Mouse (Mus musculus): ENCODE measurements around the gene Zswim9. TPM values are rescaled to one million over a fixed set of nuclear protein-coding genes. Genes with fewer than 3 reads are reported as not detected.

Gene Zswim9
- 5.5 TPM for polyA plus RNA-seq (2017; shearing (Covaris generic))

DNA sequence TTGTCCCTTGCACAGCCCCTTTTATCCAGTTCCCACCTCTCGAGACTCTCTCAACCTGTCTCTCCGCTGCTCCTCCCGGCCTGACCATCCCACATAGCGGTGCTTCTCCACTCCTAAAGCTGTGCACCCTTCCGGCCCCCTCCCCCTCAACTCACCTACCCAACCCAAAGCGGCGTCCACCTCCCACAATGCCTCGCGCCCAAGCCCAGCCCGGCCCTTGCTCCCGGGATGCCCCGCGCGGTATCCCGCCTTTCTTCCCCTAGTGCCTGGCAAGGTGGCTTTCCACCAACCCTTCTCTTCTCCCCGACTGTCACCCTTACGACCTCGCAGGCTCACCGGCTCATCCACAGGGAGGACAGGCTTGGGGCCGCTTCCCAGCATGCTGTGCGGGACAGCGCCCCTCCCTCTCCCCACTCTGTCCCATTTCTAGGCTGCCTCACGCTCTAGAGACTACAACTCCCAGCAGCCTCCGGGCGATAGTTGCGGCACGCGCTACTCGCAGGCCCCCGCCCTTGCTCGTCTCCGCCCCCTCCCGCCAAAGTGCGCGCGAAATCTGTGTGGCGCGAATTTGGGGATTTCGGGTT, at the start of gene Zswim9:
Gene Zswim9 (minus strand): TSS at position 414 of the 584 bp plus-strand sequence.

DNA sequence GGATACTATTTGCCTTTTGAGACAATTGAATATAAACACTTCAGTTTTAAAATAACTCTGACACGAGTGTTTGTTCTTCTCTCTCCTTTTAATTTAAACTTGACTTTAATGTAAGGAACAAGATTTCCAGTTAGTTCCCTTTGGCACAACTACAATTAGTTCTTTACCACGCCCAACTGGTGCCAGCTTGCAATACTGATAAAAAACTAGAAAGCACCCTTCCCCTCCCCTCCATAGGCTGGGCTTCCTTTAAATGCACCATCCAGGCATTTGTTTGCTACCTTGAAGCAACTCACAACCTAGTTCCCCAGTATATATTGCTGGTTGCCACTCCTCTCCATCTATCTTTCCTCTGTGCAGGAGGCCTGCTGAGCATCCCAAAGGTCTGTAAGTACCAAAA, 45.8 kb upstream of the Zswim9 start, which contains the start of gene Pla2g4c:
Gene Pla2g4c (plus strand): TSS at position 340 of the 400 bp plus-strand sequence.

DNA sequence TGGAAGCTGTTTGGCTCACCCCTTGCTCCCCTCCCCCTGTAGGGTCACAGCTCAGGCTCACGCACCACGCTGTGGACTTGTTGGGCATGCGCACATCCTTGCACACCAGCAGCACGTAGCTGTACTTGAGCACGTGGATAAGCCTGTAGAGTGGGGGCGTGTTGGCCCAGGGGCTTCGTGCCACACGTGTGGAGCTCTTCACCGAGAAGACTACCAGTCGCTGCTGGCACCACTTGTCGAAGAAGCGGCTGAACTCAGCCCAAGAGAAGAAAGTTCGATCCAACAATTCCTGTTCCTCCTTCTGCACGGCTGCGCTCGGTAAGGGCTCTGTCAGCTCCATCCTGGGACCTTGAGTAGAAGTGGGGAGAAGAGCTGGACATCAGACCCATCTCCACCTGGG, 1.4 kb downstream of the Zswim9 start, which contains the start of gene Lig1:
Gene Lig1 (plus strand): TSS at position 203 of the 400 bp plus-strand sequence.

GRCm38 (mm10) chr7:13212720-13213119, 65.8 kb downstream of the Zswim9 start, which contains the start of gene Vmn1r89:
TSS of gene Vmn1r89 (plus strand) at chr7:13213020.

Other genes with a start within 250 kb of the Zswim9 start
- 262 TPM for gene Chmp2a, start 243.9 kb downstream of the Zswim9 start, polyA plus RNA-seq (2017; shearing (Covaris generic))
- gene Ube2m, start 240.4 kb downstream of the Zswim9 start, polyA plus RNA-seq (2017; shearing (Covaris generic)), result 8.9 TPM
- 0.28 TPM for gene Mzf1, start 224.0 kb downstream of the Zswim9 start, polyA plus RNA-seq (2017; shearing (Covaris generic))
- not detected for gene Vmn1r85, start 183.5 kb downstream of the Zswim9 start, polyA plus RNA-seq (2017; shearing (Covaris generic))
- not detected for gene Vmn1r86, start 158.8 kb downstream of the Zswim9 start, polyA plus RNA-seq (2017; shearing (Covaris generic))
- gene Vmn1r87, start 138.6 kb downstream of the Zswim9 start, polyA plus RNA-seq (2017; shearing (Covaris generic)), result not detected
- 0.06 TPM for gene Vmn1r88, start 119.2 kb downstream of the Zswim9 start, polyA plus RNA-seq (2017; shearing (Covaris generic))
- gene Vmn1r89, start 65.7 kb downstream of the Zswim9 start, polyA plus RNA-seq (2017; shearing (Covaris generic)), result not detected
- gene Lig1, start 1.4 kb downstream of the Zswim9 start, polyA plus RNA-seq (2017; shearing (Covaris generic)), result 27.6 TPM
- 0.15 TPM for gene Pla2g4c, start 45.9 kb upstream of the Zswim9 start, polyA plus RNA-seq (2017; shearing (Covaris generic))
- gene Cabp5, start 119.4 kb upstream of the Zswim9 start, polyA plus RNA-seq (2017; shearing (Covaris generic)), result not detected
- gene Bsph1, start 172.1 kb upstream of the Zswim9 start, polyA plus RNA-seq (2017; shearing (Covaris generic)), result not detected

Data from inflammation-experienced regulatory T-cells, adult 16 weeks (primary cell).